Mouse (Mus musculus): ENCODE data around the gene Abcc3. TPM values are rescaled to one million over a fixed set of nuclear protein-coding genes. Genes with fewer than 3 reads are reported as not detected.

The Abcc3 gene
- polyA plus RNA-seq, 1 experiment = 43.8 TPM

DNA sequence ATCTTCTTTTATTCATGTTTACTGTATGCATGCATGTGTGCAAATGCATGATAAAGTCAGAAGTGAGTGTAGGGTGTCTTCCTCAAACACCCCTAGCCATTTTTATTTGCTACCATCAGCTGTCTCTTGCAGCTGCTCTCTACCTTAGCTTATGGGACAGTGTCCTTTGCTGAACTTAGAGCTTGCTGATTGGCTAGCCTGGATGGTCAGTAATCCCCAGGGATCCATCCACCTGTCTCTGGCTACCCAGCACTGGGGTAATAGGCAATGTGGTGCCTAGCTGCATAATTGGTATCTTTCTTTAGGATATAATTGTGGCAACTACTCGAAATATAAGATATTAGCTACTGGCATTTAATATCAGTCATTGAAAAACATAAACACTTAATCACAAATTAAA lies 80.1 kb downstream of the Abcc3 start:
- 74% methylated on average over 1 of the region's 1 CpGs for WGBS
- peaks cover 26% of the 10 kb centered on the region for H3K4me1 ChIP-seq (ENCODE audit: control insufficient read depth, insufficient read depth, low read length)
- TF ChIP-seq POLR2A (IDR thresholded peaks at IDR 0.05; ENCODE audit: low read depth, low read length) (no peak), CTCF (conservative IDR thresholded peaks at IDR 0.05; ENCODE audit: insufficient read depth, insufficient read length, low read depth, low read length) (no peak)
- no peaks in the 10 kb centered on the region for H3K27me3 ChIP-seq (replicated peaks; ENCODE audit: control insufficient read depth, insufficient read depth, low read length)
- no peak for DNase-seq
- H3K4me3 ChIP-seq (ENCODE audit: insufficient read depth, low read depth, low read length) = no peak overlapping the region
- H3K36me3 ChIP-seq (ENCODE audit: control insufficient read depth, insufficient read depth, low read length) = peaks cover 1% of the 10 kb centered on the region; the same call in 1 of the 2 replicates
- no peak overlapping the region for H3K27ac ChIP-seq (ENCODE audit: insufficient read depth, low read depth, low read length)

DNA sequence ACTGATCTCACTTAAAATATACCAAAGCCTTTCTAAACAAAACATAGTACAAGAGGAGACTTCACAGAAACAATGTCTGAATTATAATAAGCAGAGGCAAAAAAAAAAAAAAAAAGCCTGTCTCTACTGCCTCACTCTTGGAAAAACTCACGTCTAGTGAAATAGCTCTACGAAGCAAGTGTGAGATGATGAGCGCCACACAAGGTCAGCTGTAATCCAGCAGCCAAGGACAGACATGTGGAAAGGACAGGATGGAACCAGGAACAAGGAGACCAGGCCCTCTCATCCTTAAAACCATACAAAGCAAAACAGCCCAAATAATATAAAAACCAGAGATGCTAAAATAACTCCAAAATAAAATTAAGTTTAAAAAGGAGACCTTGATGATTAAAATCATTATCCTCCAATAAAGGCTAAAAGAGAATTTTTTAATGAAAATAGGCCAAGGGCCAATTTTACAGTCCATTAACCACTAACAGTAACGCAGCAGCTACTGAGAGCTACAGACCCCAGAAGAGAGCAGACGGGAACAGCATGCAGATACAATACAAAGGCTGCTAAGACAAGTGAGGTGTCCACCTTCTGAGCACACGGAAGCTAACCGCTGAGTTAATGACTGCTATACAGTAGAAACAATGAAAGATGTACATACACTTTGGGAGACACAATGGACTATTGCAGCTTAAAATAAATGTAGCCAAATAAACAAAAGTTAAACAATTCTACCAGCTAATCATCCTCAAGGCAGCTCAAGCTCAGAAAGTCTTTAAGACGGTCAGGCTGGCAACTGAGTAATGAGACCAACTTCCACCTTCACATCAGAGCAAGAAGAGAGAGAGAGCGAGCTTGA lies 97.6 kb downstream of the Abcc3 start:
- DNase-seq = no peak
- H3K36me3 ChIP-seq (ENCODE audit: control insufficient read depth, insufficient read depth, low read length) = peaks cover 33% of the 10 kb centered on the region
- WGBS = 63% methylated on average over 9 of the region's 9 CpGs
- no peak overlapping the region for H3K4me3 ChIP-seq (ENCODE audit: insufficient read depth, low read depth, low read length)
- no peaks in the 10 kb centered on the region for H3K4me1 ChIP-seq (ENCODE audit: control insufficient read depth, insufficient read depth, low read length)
- H3K27ac ChIP-seq (ENCODE audit: insufficient read depth, low read depth, low read length) = no peak overlapping the region
- TF ChIP-seq POLR2A (IDR thresholded peaks at IDR 0.05; ENCODE audit: low read depth, low read length) (no peak), CTCF (conservative IDR thresholded peaks at IDR 0.05; ENCODE audit: insufficient read depth, insufficient read length, low read depth, low read length) (no peak)
- no peaks in the 10 kb centered on the region for H3K27me3 ChIP-seq (replicated peaks; ENCODE audit: control insufficient read depth, insufficient read depth, low read length)

Other genes starting within 250 kb of the Abcc3 start
- gene Tob1, start 181.5 kb downstream of the Abcc3 start, polyA plus RNA-seq (2012; rRNA removed) = 45.0 and 54.8 TPM in 2 replicates
- gene Wfikkn2, start 147.0 kb downstream of the Abcc3 start, polyA plus RNA-seq (2012; rRNA removed) = 0.33 and 0.38 TPM in 2 replicates
- not detected in 2 replicates for gene Gm21885, start 111.1 kb downstream of the Abcc3 start, polyA plus RNA-seq (2012; rRNA removed)
- gene Luc7l3, start 71.0 kb downstream of the Abcc3 start, polyA plus RNA-seq (2012; rRNA removed) = 6.6 and 8.5 TPM in 2 replicates
- gene Ankrd40, start 65.0 kb downstream of the Abcc3 start, polyA plus RNA-seq (2012; rRNA removed) = 124 and 139 TPM in 2 replicates
- 7.6 and 10.2 TPM in 2 replicates for gene Cacna1g, start 81.2 kb upstream of the Abcc3 start, polyA plus RNA-seq (2012; rRNA removed)
- gene Spata20, start 93.2 kb upstream of the Abcc3 start, polyA plus RNA-seq (2012; rRNA removed) = 1.1 TPM in 2 replicates
- gene Epn3, start 107.0 kb upstream of the Abcc3 start, polyA plus RNA-seq (2012; rRNA removed) = 35.6 and 36.4 TPM in 2 replicates
- gene Mycbpap, start 128.7 kb upstream of the Abcc3 start, polyA plus RNA-seq (2012; rRNA removed) = 5.0 TPM in 2 replicates
- gene Rsad1, start 156.3 kb upstream of the Abcc3 start, polyA plus RNA-seq (2012; rRNA removed) = 8.6 and 10.1 TPM in 2 replicates
- 0.10 and 0.22 TPM in 2 replicates for gene Chad, start 172.1 kb upstream of the Abcc3 start, polyA plus RNA-seq (2012; rRNA removed)
- gene Acsf2, start 208.9 kb upstream of the Abcc3 start, polyA plus RNA-seq (2012; rRNA removed) = 29.6 and 36.2 TPM in 2 replicates
- 43.4 and 43.6 TPM in 2 replicates for gene Lrrc59, start 236.8 kb upstream of the Abcc3 start, polyA plus RNA-seq (2012; rRNA removed)

Measured in kidney, adult 2 months (tissue).